ENCODE assay signal across 8 mouse cellular contexts in the genomic region with DNA sequence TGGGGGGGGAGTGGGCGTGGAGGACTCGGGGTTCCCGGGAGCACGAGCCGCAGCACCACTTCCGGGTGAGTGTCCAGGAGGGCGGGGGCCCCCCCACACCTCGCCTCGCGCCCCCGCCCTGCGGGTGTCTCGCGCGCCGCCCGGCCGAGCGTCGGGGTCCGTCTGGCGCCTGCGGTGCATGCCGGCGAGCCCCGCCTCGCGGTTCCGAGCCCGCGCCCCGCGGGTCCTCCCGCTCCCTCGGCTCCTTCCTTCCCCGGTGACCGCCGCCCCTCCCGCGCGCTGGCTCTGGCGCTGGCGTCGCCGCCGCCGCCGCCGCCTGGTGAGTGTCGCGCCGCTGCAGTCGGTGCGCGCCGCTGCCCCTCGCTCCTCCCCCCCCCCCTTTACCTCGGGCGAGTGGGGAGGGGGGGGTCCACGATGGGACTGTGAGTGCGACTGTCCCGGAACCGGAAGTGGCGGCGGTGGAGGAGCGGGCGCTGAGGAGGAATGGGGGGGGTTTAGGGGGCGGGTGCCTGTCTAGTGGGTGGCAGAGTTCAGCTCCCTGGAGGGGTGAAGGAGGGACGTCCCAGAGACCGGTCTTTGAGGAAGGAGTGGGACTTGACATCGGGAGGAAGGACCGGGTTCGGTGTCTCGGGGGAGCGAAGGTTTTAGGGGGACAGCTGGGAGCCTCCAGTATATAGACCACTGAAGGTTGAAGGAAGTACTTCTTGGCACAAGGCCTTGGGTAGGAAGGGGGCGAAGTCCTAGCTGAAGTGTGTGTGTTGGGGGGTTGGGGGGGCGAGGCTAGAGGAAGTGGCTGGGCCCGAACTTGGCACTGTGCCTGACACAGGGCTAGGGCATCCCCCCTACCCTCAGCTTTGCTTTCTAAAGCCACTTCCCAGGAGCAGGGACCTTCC. TPM values are rescaled to one million over a fixed set of nuclear protein-coding genes. Genes with fewer than 3 reads are reported as not detected.
DNase-seq lines count a peak whose midpoint lies in the region; ATAC-seq and TF ChIP-seq lines count a peak whose summit lies in the region.

No protein-coding gene starts in this region.

- peak; percentile 90 for DNase-seq in NIH3T3 (ENCODE audit: low read depth)
- peak; percentile 69 for DNase-seq in cerebellum, adult 8-10 months
- DNase-seq in forebrain, postnatal 0 days, result peak; percentile 86
- DNase-seq in hindbrain, embryonic 10.5 days (ENCODE audit: low spot score), result peak; percentile 85
- peak; percentile 64 to 69 for DNase-seq in layer of hippocampus, postnatal 36 days
- DNase-seq in lung, postnatal 4 days, result peak; percentile 87 to 92
- peak; percentile 93 for DNase-seq in retina, postnatal 1 day
- peak; percentile 80 to 87 for DNase-seq in thymus, postnatal 36 days

- ATAC-seq in forebrain, postnatal 0 days, result peak; percentile 84

- peak overlapping the region; percentile 96 for H3K4me3 ChIP-seq in forebrain, postnatal 0 days (ENCODE audit: low read depth, low read length)
- H3K4me3 ChIP-seq in hindbrain, embryonic 10.5 days, result peak overlapping the region; percentile 92

- WGBS in forebrain, postnatal 0 days, result under 1% methylated on average over 46 of the region's 78 CpGs
- WGBS in hindbrain, embryonic 10.5 days, result under 1% methylated on average over 74 of the region's 78 CpGs

- peak overlapping the region; percentile 72 for H3K4me2 ChIP-seq in forebrain, postnatal 0 days (ENCODE audit: low read depth)

- peak overlapping the region; percentile 90 for H3K9ac ChIP-seq in forebrain, postnatal 0 days

- TF ChIP-seq CTCF in forebrain, postnatal 0 days (IDR thresholded peaks at IDR 0.05; ENCODE audit: low read depth), result no peak

- H3K27me3 ChIP-seq in forebrain, postnatal 0 days (ENCODE audit: insufficient read depth, low read length), result no peaks in the 10 kb centered on the region
- H3K27me3 ChIP-seq in hindbrain, embryonic 10.5 days (ENCODE audit: insufficient read depth, poor library complexity, severe bottlenecking), result peaks cover 2% of the 10 kb centered on the region; the same call in 1 of the 2 replicates

- no peaks in the 10 kb centered on the region for H3K9me3 ChIP-seq in forebrain, postnatal 0 days (ENCODE audit: low read length)
- H3K9me3 ChIP-seq in hindbrain, embryonic 10.5 days, result no peaks in the 10 kb centered on the region

- peak overlapping the region; percentile 97 for H3K27ac ChIP-seq in forebrain, postnatal 0 days (ENCODE audit: low read depth, low read length)
- peak overlapping the region; percentile 99 for H3K27ac ChIP-seq in hindbrain, embryonic 10.5 days

- H3K36me3 ChIP-seq in forebrain, postnatal 0 days (ENCODE audit: insufficient read depth), result peaks cover 8% of the 10 kb centered on the region
- H3K36me3 ChIP-seq in hindbrain, embryonic 10.5 days, result peaks cover 40% of the 10 kb centered on the region

- H3K4me1 ChIP-seq in forebrain, postnatal 0 days (ENCODE audit: insufficient read depth), result no peaks in the 10 kb centered on the region
- peaks cover 33% of the 10 kb centered on the region for H3K4me1 ChIP-seq in hindbrain, embryonic 10.5 days (replicated peaks)

RNA-seq across cellular contexts. Expression of a gene that starts 0.5 kb away (rescaled TPM):
- total RNA-seq in forebrain, postnatal 0 days (2014; rRNA removed), result 24.7 and 34.5 TPM in 2 replicates
- polyA plus RNA-seq in forebrain, postnatal 0 days (2015; fragmentation: Nextera tagmentation; extraction: Ambion mirVana), result 7.2 and 8.4 TPM in 2 replicates
- 8.7 and 12.8 TPM in 2 replicates for polyA plus RNA-seq in hindbrain, embryonic 10.5 days (2016; fragmentation: Nextera tagmentation; extraction: Ambion mirVana)
- total RNA-seq in layer of hippocampus, postnatal 36 days (2021), result 10 to 100 TPM; 43.9 to 48.9 TPM

RNA-seq across cellular contexts. Expression of a gene that starts 12.9 kb away (rescaled TPM):
- total RNA-seq in forebrain, postnatal 0 days (2014; rRNA removed), result 12.2 and 18.3 TPM in 2 replicates
- 53.8 and 68.9 TPM in 2 replicates for polyA plus RNA-seq in forebrain, postnatal 0 days (2015; fragmentation: Nextera tagmentation; extraction: Ambion mirVana)
- 0.85 and 2.4 TPM in 2 replicates for polyA plus RNA-seq in hindbrain, embryonic 10.5 days (2016; fragmentation: Nextera tagmentation; extraction: Ambion mirVana)
- total RNA-seq in layer of hippocampus, postnatal 36 days (2021), result 100 to 1,000 TPM; 163 to 173 TPM

RNA-seq across cellular contexts. Expression of a gene that starts 30.1 kb away (rescaled TPM):
- 83.4 and 103 TPM in 2 replicates for total RNA-seq in forebrain, postnatal 0 days (2014; rRNA removed)
- 102 and 111 TPM in 2 replicates for polyA plus RNA-seq in forebrain, postnatal 0 days (2015; fragmentation: Nextera tagmentation; extraction: Ambion mirVana)
- 125 and 153 TPM in 2 replicates for polyA plus RNA-seq in hindbrain, embryonic 10.5 days (2016; fragmentation: Nextera tagmentation; extraction: Ambion mirVana)
- 10 to 100 TPM; 56.9 to 65.7 TPM for total RNA-seq in layer of hippocampus, postnatal 36 days (2021)

RNA-seq across cellular contexts. Expression of a gene that starts 40.1 kb away (rescaled TPM):
- 11.3 and 12.2 TPM in 2 replicates for total RNA-seq in forebrain, postnatal 0 days (2014; rRNA removed)
- polyA plus RNA-seq in forebrain, postnatal 0 days (2015; fragmentation: Nextera tagmentation; extraction: Ambion mirVana), result 11.4 and 13.8 TPM in 2 replicates
- polyA plus RNA-seq in hindbrain, embryonic 10.5 days (2016; fragmentation: Nextera tagmentation; extraction: Ambion mirVana), result 13.1 and 15.5 TPM in 2 replicates
- 10 to 100 TPM; 13.4 to 17.8 TPM for total RNA-seq in layer of hippocampus, postnatal 36 days (2021)

RNA-seq across cellular contexts. Expression of a gene that starts 44.1 kb away (rescaled TPM):
- total RNA-seq in forebrain, postnatal 0 days (2014; rRNA removed), result 82.4 and 117 TPM in 2 replicates
- polyA plus RNA-seq in forebrain, postnatal 0 days (2015; fragmentation: Nextera tagmentation; extraction: Ambion mirVana), result 87.8 and 93.0 TPM in 2 replicates
- polyA plus RNA-seq in hindbrain, embryonic 10.5 days (2016; fragmentation: Nextera tagmentation; extraction: Ambion mirVana), result 130 and 138 TPM in 2 replicates
- 100 to 1,000 TPM; 149 TPM for total RNA-seq in layer of hippocampus, postnatal 36 days (2021)

Comparison
In these comparisons a context has a peak if more than half of its experiments do, and no peak if none do; other contexts are left out.
1. Peak in every context shown above with its lines: DNase-seq, ATAC-seq, H3K4me3 ChIP-seq and H3K27ac ChIP-seq.